Mouse (Mus musculus) G1E (cell line): ENCODE measurements at regions not wholly inside any gene's neighbourhood (a gene's known extent, or its start where the extent isn't known, plus 50 kb on each side); places are given as distances from the start of the nearest gene placed in this dataset.

Experiments
- ATAC-seq: 2 replicates; pipeline ENCODE4 v1.8.0; 2016; ENCODE audit warnings: mild to moderate bottlenecking; ENCODE audit not compliant: insufficient number of reproducible peaks, poor library complexity, low FRiP score, severe bottlenecking; ENCODE audit errors: extremely low read depth
- DNase-seq: peaks from one replicate; pipeline ENCODE4 v3.0.0; 2012; ENCODE audit warnings: low spot score
- H3K27me3 ChIP-seq: 2 replicates; pipeline ENCODE4 v1.6.1; 2012; ENCODE audit warnings: mild to moderate bottlenecking, low read length, inconsistent platforms; ENCODE audit not compliant: insufficient read depth
- H3K36me3 ChIP-seq: replicated peaks from 2 replicates; pipeline ENCODE3; 2012; ENCODE audit warnings: mild to moderate bottlenecking, inconsistent platforms
- H3K4me1 ChIP-seq: 2 replicates; pipeline ENCODE4 v1.6.1; 2012; ENCODE audit warnings: low read depth, low read length, inconsistent platforms, mixed read lengths; ENCODE audit not compliant: insufficient read depth
- H3K4me3 ChIP-seq: 2 replicates; pipeline ENCODE4 v1.5.1; 2012; ENCODE audit warnings: low read depth, mild to moderate bottlenecking, inconsistent platforms, low read length, moderate library complexity, mixed read lengths
- H3K9me3 ChIP-seq: replicated peaks from 2 replicates; pipeline ENCODE4 v1.6.1; 2012; ENCODE audit warnings: inconsistent platforms
- CTCF ChIP-seq: IDR thresholded peaks from 2 replicates; pipeline ENCODE4 v1.5.1; 2012; ENCODE audit warnings: low read depth, low read length, inconsistent platforms, mixed read lengths
- GATA1 ChIP-seq: IDR thresholded peaks from 2 replicates; pipeline ENCODE4 v1.6.1; 2012; ENCODE audit warnings: borderline replicate concordance, low read length, inconsistent platforms, mixed read lengths
- GATA2 ChIP-seq: IDR thresholded peaks from 2 replicates; pipeline ENCODE4 v1.6.1; 2012; ENCODE audit warnings: low read depth, low read length, inconsistent platforms, borderline replicate concordance
- POLR2AphosphoS5 ChIP-seq: IDR thresholded peaks from 2 replicates; pipeline ENCODE4 v1.6.1; 2012; ENCODE audit warnings: low read depth, low read length, inconsistent platforms; ENCODE audit not compliant: insufficient replicate concordance
- TAL1 ChIP-seq: conservative IDR thresholded peaks from 2 replicates; pipeline ENCODE4 v1.6.1; 2012; ENCODE audit warnings: low read depth, low read length, inconsistent platforms, mixed read lengths

GRCm38 (mm10) chr13:16200046-16200445 lies 188.4 kb downstream of the Inhba start:
- Histone ChIP-seq H3K9me3 (no peaks in the 10 kb centered on the region), H3K4me3 (no peak overlapping the region), H3K36me3 (no peaks in the 10 kb centered on the region), H3K4me1 (no peaks in the 10 kb centered on the region), H3K27me3 (no peaks in the 10 kb centered on the region)
- DNase-seq, result no peak
- no peak for ATAC-seq
- no peak for TF ChIP-seq CTCF
- no peak for TF ChIP-seq POLR2AphosphoS5
- no peak for TF ChIP-seq GATA1
- no peak for TF ChIP-seq GATA2
- TF ChIP-seq TAL1, result no peak

- no peaks in the 10 kb centered on the region for H3K36me3 ChIP-seq
- no peak for TF ChIP-seq POLR2AphosphoS5
- no peak for TF ChIP-seq GATA2
- TF ChIP-seq CTCF, result no peak
- no peak for TF ChIP-seq TAL1
- no peak for TF ChIP-seq GATA1
- H3K27me3 ChIP-seq, result no peaks in the 10 kb centered on the region
- no peak overlapping the region for H3K4me3 ChIP-seq
- no peaks in the 10 kb centered on the region for H3K9me3 ChIP-seq
- no peaks in the 10 kb centered on the region for H3K4me1 ChIP-seq
- no peak for DNase-seq
- no peak for ATAC-seq
These were observed 191.5 kb downstream of the Inhba start for GRCm38 (mm10) chr13:16203147-16203546.

GRCm38 (mm10) chr13:16204097-16204496 lies 192.4 kb downstream of the Inhba start:
- Histone ChIP-seq H3K27me3 (no peaks in the 10 kb centered on the region), H3K4me3 (no peak overlapping the region), H3K36me3 (no peaks in the 10 kb centered on the region), H3K4me1 (no peaks in the 10 kb centered on the region), H3K9me3 (no peaks in the 10 kb centered on the region)
- ATAC-seq, result no peak
- DNase-seq, result no peak
- TF ChIP-seq GATA1, result no peak
- TF ChIP-seq TAL1, result no peak
- no peak for TF ChIP-seq GATA2
- TF ChIP-seq CTCF, result no peak
- no peak for TF ChIP-seq POLR2AphosphoS5

- Histone ChIP-seq H3K36me3 (no peaks in the 10 kb centered on the region), H3K4me3 (no peak overlapping the region), H3K9me3 (no peaks in the 10 kb centered on the region), H3K27me3 (no peaks in the 10 kb centered on the region), H3K4me1 (no peaks in the 10 kb centered on the region)
- no peak for DNase-seq
- no peak for ATAC-seq
- TF ChIP-seq GATA2 (no peak), CTCF (no peak), TAL1 (no peak), GATA1 (no peak), POLR2AphosphoS5 (no peak)
These were observed 199.8 kb downstream of the Inhba start for GRCm38 (mm10) chr13:16211482-16211881.

- H3K27me3 ChIP-seq, result no peaks in the 10 kb centered on the region
- ATAC-seq, result no peak
- TF ChIP-seq TAL1 (no peak), GATA1 (no peak), GATA2 (no peak), CTCF (no peak), POLR2AphosphoS5 (no peak)
- no peaks in the 10 kb centered on the region for H3K9me3 ChIP-seq
- DNase-seq, result no peak
- H3K4me3 ChIP-seq, result no peak overlapping the region
- no peaks in the 10 kb centered on the region for H3K4me1 ChIP-seq
- H3K36me3 ChIP-seq, result no peaks in the 10 kb centered on the region
These were observed 208.2 kb downstream of the Inhba start for GRCm38 (mm10) chr13:16219877-16220276.

GRCm38 (mm10) chr13:16222942-16223600 lies 211.4 kb downstream of the Inhba start:
- TF ChIP-seq POLR2AphosphoS5 (no peak), GATA2 (no peak), CTCF (no peak), TAL1 (no peak), GATA1 (no peak)
- DNase-seq (no peak), ATAC-seq (no peak)
- Histone ChIP-seq H3K9me3 (no peaks in the 10 kb centered on the region), H3K27me3 (no peaks in the 10 kb centered on the region), H3K4me3 (no peak overlapping the region), H3K36me3 (no peaks in the 10 kb centered on the region), H3K4me1 (no peaks in the 10 kb centered on the region)
